Mouse (Mus musculus): ENCODE measurements around the gene 0610009B22Rik.

Gene 0610009B22Rik

DNA sequence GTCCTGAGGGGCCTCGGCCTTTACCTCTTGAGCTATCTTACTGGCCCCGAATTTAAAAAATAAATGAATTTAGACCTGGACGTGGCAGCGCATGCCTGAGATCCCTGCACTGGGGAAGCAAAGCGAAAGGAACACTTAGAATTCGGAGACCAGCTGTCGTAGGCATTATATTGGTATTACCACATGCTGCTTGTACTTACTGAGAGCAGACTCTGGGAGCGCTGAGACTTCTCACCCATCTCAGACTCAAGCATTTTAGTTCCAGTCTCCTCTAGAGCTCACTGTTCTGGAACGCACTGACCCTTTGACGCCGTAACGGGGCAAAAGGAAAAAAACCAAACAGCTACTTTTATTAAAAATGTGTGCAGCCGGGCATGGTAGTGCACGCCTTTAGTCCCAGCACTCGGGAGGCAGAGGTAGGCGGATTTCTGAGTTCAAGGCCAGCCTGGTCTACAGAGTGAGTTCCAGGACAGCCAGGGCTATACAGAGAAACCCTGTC, 26.8 kb downstream of the 0610009B22Rik start:
- no peak for DNase-seq (ENCODE audit: low spot score in 2 of 2)

DNA sequence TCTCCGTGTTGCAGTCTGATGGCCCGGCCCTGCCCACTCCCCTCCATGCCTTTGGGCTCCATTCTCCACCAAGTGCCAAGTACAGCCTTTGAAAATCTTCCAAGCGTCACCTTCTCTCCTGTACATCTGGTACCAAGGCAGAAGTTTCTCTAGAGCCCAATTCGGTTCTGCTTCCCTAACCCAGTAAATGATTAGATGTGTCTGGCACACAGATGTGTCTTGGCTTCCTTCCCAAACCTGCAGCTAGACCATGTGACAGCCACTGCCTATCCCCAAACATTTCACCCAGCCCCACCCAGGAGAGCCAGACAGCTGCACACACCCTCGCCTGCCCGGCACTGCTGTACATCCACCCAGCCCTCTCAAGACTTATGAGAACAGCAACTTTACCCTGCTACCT, 30.0 kb downstream of the 0610009B22Rik start:
- peak in 1 of 2 experiments; percentile 55 for DNase-seq (ENCODE audit: low spot score in 2 of 2)

DNA sequence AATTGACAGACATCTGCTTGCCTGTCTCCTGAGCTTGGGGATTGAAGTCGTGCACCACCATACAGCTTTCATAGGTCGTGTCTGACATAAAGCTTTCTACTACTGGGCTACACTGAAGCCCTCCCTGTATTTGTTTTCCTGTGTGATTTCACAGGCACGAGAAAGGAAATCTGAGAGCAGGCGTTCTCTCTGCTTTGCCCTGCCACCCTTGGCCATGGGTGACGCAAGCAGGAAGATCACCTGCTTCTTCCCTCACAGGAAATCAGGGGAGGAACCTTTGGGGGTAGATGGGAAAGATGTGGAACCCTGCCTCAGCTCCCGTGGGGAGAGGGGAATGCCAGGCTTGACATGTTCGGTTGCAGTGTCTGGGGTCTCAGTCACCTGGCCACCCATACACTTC, 30.4 kb downstream of the 0610009B22Rik start:
- no peak for DNase-seq (ENCODE audit: low spot score in 2 of 2)

DNA sequence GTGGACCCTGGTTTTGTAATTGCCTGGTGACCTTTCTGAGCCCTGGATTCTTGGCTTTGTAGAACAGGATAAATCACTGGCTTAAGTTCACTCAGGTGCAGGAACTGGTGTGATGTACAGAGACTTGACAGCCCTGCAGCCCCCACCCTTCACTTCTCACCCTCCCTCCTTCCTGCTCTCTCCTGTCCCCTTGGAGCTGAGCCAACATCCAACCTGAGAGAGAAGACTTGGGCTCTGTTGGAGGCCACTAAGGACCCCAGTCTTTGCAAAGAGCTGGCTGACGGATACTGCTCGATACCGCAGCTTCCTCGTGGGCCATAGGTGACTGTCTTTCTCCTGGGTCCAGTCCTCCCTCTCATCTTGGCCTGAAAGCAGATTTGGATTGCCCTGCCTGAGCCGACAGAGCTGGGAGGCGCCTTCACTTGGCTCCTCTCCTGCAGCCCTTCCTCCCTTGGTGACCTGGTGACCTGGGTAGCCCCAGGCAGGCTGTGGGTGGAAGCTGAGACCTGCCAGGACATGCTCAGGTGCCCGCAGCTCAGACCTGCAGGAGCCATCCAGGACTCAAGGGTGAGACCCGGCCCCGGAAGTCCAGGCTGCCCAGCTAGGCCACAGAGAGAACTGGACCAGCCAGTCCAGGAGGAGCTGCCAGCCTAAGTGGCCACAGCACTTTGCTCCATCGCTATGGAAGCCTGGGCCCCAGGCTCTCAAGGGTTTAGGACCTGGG, 31.7 kb downstream of the 0610009B22Rik start:
- no peak for DNase-seq (ENCODE audit: low spot score in 2 of 2)

DNA sequence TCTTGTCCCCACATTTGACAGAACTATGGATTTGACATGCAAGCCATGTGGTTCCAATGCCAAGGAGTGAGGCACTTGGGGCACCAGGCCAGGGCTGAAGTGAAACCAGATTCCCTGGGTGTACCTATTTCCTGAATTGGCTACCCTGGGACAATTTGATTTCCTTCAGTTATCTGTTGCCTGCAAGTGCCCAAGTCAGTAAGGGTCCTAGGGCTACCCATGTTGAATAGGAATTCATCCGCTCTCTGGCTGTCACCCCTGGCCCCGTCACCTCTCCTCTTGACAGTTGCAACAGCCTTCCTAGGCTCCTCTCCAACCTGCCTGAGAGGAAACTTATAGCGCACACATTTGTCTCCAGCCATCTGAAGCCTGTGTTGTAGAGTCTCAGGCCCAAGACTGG, 33.8 kb downstream of the 0610009B22Rik start:
- no peak for DNase-seq (ENCODE audit: low spot score in 2 of 2)

DNA sequence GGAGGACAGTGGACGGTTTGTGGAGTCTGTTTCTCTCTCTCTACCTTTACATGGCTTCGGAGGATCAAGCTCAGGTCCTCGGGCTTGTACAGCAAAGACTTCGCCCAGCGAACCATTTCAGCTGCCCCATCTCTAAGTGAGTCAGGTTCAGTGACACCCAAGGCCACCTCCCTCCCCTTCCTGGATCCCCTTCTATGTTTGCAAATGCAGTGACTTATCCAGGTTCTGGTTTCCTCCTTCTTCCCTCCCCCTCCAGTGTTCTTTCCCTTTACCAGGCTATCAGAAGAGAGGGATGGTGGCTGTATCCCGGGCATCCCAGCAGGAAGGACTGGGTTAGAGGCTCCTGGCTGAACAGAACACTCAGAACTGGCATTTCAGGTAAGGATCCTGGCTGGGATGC, 34.9 kb downstream of the 0610009B22Rik start:
- no peak for DNase-seq (ENCODE audit: low spot score in 2 of 2)

DNA sequence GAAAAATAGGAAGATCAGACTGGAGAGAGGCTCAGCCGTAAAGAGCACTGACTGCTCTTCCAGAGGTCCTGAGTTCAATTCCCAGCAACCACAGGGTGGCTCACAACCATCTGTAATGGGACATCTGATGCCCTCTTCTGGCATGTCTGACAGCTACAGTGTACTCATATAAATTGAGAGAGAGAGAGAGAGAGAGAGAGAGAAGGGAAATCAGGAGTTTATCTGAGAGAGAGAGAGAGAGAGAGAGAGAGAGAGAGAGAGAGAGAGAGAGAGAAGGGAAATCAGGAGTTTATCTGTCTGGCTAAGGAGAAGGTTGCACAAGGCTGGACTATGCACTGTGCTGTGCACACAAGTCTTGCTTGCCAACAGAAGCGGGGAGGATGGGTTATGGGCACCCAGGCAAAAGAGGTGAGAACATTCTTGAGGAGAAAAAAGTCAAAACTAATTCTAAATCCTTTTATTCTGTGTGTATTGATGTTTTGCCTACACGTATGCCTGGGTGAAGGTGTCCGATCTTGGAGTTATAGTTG, 35.7 kb downstream of the 0610009B22Rik start:
- no peak for DNase-seq (ENCODE audit: low spot score in 2 of 2)

DNA sequence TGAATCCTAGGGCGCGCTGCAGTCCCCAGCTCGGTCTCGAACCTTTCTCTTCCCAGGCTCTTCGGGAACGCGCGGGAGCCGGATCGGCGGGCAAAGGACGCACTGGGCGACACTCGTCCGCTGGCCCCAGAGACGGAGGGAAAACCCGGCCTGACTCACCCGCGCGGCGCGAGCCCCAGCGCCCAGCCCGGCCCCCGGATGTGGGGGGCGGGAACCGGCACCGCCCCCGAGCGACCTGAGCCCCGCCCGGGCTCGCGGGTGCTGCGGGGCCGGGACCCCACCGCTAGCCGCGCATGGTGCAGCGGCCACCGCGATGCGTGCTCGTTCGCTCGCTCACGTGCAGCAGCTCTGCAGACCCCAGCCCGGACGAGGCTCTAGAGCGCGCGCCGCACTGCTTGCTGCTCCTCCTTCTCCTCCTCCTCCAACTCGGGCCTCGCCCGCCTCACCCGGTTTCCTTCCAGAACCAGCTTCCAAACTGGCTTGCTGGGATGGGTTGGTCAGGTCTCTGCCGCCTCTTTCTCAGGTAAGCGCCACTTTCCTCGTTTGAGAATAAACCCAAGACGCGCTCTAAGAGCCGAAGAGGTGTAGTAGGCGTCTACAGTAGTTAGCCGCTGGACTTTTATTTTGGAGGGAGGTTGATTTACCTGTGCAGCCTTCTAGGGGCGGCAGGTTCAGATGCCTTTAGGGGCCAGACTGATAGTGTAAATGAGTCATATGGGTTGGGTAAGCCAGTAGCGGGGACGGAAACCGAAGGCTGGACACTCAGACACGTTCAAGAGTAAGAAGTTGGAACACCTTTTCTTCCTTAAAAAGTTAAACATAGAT, 37.8 kb downstream of the 0610009B22Rik start, which contains the start of the genes N4bp3 and D930048N14Rik:
TSS of gene N4bp3 (minus strand) at position 152 of the 825 bp plus-strand sequence.
TSS of gene D930048N14Rik (plus strand) at position 264 of the 825 bp plus-strand sequence.
- DNase-seq (ENCODE audit: low spot score in 2 of 2) = peak; percentile 76 to 77

DNA sequence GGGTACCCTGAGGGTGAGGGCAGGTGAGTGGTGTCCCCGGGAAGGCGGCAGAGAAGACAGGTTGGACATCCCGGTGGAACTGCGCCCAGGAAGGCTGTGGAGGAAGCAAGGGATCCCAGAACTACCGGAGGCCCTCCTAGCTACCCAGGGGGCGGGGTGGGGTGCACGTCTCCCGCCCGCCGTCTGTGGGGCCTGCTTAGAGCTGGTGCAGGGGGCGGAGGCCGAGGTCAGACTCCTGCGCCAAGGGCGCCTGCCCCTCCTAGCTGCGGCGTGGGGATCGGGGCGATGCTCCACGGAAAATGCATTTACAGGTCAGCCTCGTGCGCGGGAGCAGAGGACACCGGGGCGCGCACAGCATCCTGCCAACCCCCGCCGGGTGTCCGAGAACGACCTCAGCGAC, 38.4 kb downstream of the 0610009B22Rik start:
- DNase-seq (ENCODE audit: low spot score in 2 of 2) = no peak

DNA sequence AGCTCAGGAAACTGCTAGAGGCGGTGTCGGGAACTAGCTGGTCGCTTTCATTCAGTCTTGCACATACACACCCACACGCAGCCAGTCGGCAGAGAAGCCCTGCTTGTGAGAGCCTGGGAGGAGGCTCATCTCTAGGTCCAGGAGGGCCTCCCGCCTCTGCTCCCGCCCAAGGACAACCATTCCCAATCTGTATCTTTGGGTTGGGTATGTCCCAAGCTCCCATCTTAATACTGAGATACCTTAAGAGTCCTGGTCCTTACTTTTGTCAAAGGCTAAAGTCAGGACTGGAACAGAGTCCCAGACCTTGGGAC, 38.8 kb downstream of the 0610009B22Rik start:
- no peak for DNase-seq (ENCODE audit: low spot score in 2 of 2)

DNA sequence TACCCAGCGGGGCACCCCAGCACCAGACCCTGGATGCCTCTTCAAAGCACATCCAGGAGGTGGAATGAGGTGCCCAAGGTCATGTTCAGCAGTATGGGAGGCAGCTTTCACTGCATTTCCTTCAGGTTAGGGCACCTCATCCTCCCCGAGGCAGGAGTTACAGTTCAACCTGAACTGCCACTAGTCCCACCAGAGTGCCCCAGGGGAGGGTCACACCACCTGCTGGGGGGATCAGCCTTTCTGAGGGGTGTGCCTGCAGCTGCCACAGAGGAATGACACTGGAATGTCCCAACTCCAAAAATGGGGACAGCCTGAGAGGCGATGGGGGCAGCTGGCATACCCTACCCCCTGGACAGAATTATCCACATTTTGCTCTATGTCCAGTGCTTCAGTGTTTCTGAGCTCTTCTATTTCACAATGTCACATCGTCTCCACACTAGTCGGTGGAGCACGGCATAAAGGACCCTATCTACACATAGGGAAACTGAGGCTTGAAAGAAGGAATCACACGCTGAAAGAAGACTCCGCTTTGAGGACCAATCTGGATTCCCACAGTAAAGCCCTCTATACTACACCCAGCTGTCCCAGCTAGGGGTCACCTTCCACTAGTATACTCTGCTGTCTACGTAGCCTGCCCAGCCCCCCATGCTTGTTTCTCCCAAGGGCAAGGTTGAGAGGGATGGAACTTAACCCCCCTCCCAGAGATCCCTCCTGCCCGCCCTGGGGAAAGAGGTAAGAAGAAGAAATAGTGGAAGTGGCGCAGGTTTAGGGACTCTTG, 39.4 kb downstream of the 0610009B22Rik start:
- DNase-seq (ENCODE audit: low spot score in 2 of 2) = no peak

DNA sequence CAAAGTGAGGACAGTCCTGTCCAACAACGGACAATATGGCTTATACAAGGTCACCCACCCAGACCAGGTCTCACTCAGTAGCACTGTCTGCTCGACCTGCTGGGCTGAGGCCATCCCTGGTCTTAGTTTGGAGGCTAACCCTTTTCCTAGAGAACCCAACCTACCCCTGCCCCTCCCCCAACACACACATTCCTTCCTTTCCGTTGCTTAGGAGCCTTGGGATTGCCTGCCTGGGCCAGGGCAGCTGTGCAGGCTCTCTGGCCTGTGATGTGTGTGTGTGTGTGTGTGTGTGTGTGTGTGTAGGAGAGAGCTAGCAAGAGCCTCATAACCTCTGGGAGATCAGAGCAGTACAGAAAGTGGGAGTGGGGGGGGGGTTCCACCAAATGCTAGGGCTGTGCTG, 40.1 kb downstream of the 0610009B22Rik start:
- DNase-seq (ENCODE audit: low spot score in 2 of 2) = no peak

DNA sequence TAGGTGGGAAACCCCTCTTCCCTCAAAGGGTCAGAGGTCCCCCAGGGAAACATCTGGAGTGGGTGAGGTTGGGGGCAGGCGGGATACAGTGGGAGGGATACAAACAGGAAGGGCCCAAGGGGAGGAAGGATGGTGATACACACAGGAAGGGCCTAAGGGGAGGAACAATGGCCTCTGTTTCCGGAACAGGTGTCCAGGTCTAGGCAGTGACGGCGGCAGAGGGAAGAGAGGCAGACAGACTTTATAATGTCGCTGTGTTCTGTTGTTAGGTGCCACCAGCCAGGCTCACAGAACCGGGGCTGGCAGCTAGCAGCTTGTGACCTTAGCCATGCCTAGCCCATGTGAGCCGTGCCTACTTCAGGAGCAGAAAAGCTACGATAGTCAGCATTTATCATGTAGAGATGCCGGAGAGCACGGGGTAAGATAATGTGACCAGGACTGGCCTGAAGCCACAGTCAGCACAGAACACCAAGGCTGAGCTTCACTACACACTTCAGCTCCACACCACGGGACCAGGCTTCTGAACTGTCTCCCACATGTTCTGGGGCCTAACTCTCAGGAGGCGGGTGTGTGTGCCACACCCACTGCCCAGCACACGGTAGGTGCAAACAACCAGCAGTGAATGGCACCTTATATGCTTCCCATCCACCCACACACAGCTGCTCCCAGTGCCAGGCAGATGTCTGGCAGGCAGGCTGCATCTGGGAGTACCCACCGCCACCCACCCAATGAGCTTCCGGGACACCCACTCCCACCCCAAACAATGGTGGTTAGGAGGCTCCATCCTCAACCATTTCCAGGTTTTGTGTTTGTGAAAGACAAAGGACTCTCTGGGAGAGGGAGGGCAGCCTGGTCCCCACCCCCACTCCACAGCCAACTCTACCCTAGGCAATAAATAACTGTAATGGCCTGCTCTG, 41.7 kb downstream of the 0610009B22Rik start:
- DNase-seq (ENCODE audit: low spot score in 2 of 2) = peak; percentile 62 to 84

DNA sequence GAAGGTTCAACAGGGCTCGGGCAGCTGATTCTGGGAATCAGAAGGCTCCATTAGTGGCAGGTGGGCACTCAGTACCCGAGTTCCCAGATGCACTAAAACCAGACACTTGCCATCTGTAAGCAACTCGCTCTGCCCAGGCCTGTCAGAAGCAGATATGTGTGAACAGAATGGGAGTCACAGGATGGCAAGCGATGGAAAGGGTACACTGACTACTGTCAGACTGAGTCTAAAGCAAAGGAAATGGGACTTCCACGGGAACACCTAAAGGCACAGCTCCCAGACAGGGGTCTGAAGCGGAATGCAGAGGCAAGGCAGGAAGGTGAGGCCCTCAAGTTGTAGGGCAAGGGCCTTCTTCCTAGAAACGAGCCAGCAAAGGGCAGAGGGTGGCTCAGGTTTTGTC, 42.4 kb downstream of the 0610009B22Rik start:
- DNase-seq (ENCODE audit: low spot score in 2 of 2) = no peak

DNA sequence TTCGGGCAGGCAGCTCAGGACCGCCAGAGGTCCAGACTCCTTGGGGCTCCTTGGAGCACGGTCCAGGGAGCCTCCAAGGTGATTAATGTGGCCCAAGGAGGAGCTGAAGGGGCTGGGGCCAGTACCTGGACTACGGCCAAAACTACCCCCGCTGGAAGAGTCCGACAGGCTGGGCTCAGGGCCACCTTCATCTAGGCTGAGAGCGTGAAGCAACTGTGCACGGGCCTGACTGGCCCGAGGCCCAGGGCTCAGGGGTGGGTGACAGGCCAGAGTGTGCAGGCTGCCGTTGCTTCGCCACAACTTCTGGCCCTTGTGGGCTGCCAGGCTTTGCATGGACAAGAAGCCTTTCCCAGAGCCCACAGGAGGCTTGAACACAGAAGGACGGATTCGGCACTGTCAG, 43.4 kb downstream of the 0610009B22Rik start:
- DNase-seq (ENCODE audit: low spot score in 2 of 2) = no peak

DNA sequence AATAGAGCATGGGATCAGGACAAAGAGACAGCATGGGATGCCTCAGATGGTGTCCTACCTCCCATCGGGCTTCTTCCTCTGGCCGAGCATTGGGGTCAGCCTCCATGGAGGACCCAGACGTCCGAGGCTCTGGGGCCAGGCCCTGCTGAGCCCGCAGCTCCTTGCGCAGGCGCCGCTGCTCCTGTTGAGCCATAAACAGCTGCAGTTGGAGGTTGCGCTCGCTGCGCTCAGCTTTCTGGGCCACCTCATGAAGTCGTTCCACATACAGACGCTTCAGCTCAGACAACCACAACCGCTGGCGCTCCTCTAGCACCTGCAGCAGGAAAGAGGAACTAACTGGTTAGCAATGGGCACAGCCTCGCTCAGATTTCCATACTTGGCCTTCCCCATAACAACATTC, 44.5 kb downstream of the 0610009B22Rik start:
- no peak for DNase-seq (ENCODE audit: low spot score in 2 of 2)

DNA sequence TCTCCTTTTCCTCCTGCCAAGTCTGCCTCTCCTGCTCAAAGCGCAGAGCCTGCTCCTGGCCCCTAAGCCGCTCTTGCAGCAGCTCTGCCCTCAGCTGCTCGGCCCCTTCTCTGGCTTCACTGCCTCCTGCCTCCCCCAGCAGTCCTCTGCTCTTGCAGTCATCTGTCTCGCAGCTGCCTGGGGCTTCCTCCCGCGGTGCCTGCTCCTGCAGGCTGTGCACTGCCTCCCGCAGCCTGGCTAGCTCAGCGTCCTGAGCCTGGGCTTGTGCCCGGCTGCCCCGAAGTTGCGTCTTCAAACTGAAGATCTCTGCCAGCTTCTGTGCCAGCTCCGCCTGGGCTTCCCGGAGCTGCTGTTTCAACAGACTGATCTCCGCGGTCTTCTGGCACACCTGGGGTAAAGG, 44.9 kb downstream of the 0610009B22Rik start:
- DNase-seq (ENCODE audit: low spot score in 2 of 2) = no peak

DNA sequence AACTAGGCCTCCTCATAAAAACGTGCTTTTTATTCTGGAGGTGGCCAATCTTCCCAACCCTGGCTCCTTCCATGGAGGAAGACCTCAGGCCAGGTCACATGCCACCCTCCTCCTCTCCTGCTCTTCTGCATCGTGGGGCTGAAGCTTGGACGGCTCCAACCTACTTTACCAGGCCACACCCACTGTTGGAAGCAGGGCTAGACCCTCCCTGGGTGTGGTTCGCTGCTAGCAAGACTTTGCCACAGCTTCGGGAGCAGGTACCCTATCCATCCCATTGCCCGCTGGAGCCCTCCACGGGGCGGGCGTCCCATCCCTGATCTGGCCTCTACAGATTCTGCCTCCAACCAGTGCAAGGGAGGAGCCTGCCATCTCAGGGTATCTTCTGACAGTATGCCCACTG, 45.5 kb downstream of the 0610009B22Rik start:
- DNase-seq (ENCODE audit: low spot score in 2 of 2) = no peak

DNA sequence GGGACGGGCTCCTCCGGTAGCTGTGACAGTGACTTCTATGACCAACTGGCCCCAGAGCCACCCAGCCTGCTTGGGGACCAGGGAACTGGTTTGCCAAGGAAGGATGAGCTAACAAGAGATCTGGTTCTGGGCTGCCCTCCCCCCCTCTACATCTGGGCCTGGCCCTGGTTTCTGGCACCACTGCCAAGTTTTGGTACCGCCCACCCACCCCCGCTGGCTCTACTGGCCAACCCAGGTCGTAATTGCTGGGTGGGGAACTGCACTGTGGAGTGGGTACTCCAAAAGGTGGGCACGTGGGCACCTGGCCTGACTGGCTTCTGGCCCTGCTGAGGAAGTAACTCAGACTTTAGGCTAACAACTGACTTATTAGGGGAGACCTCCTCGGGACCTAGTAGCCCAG, 47.9 kb downstream of the 0610009B22Rik start:
- DNase-seq (ENCODE audit: low spot score in 2 of 2) = no peak

DNA sequence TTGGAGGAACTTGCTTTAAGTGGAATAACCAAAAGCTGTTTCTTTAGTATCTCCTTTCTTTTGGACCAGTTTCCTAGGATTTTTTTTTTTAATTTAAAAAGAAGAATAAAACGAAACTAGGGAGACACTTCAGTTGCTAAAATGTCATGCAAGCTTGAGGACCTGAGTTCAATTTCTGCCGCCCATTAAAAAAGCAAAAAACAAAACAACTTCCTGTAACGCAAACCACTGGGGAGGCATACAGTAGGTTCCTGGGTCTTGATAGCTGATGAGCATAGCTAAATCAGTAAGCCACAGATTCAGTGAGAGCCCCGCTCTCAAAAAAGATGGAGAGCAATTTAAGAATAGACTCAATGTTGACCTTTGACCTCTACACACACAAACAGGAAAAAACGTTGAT, 50.2 kb downstream of the 0610009B22Rik start:
- no peak for DNase-seq (ENCODE audit: low spot score in 2 of 2)

DNA sequence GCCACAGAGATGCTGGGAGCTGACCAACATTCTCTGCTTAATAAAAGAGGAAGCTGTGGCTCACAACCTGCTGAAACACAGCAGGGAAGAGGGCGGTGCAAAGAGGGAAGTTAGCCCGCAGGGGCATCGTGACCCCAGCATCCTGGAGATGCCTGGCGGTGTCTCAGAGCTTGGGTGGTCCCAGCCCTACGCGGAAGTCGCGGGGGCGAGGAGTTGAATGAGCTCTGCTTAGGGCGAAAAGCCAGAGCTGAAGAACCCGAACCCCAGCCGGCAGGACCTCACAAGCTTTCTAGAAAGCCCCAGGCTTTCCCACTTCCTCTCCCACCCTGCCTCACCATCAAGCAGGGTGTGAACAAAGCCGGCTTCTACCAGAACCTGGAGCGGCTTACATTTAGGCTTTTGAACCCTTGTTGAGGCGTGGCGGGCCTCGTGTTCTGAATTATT, 50.7 kb downstream of the 0610009B22Rik start:
- DNase-seq (ENCODE audit: low spot score in 2 of 2) = peak; percentile 44 to 63

Data from heart, adult 9 months (tissue).